Mouse (Mus musculus) neural tube, embryonic 12.5 days (tissue): ENCODE results near the gene Eif3a. TPM values are rescaled to one million over a fixed set of nuclear protein-coding genes. Genes with fewer than 3 reads are reported as not detected.

Source experiments
- microRNA-seq: library from miRNA; unstranded; fragments of <30 nt; microRNA quantifications from one replicate; pipeline ENCODE4, GENCODE M21; 2017
- polyA plus RNA-seq: library from polyadenylated mRNA; unstranded; fragments of >200 nt; fragmentation: Nextera tagmentation; extraction: Ambion mirVana; gene quantifications from 2 replicates; pipeline ENCODE4 v1.2.1, GENCODE M21; 2016

Eif3a gene
- polyA plus RNA-seq, 1 experiment from 2014 or later, result 121 TPM

Small RNA genes lying within 50 kb of the gene (microRNA-seq; reads per million reads assigned to microRNA genes)
- gene mmu-mir-3084-1, result not detected

Other genes starting within 250 kb of the Eif3a start
- 38.7 and 39.9 TPM in 2 replicates for gene Cacul1, start 209.6 kb downstream of the Eif3a start, polyA plus RNA-seq
- gene Nanos1, start 34.7 kb downstream of the Eif3a start, polyA plus RNA-seq, result 7.7 and 8.5 TPM in 2 replicates
- 34.8 and 35.5 TPM in 2 replicates for gene Fam45a, start 20.9 kb upstream of the Eif3a start, polyA plus RNA-seq
- gene Sfxn4, start 70.8 kb upstream of the Eif3a start, polyA plus RNA-seq, result 14.2 and 15.0 TPM in 2 replicates
- gene Prdx3, start 83.9 kb upstream of the Eif3a start, polyA plus RNA-seq, result 98.7 and 102 TPM in 2 replicates
- gene Grk5, start 99.1 kb upstream of the Eif3a start, polyA plus RNA-seq, result 2.8 and 3.4 TPM in 2 replicates